In genomic region chr2:156007888-156008532, GRCm38 (mm10) we compare ENCODE assay signal across 8 mouse cellular contexts. TPM values are rescaled to one million over a fixed set of nuclear protein-coding genes. Genes with fewer than 3 reads are reported as not detected.
A peak's percentile ranks its signal among the peaks of the same experiment; 100 is the strongest.
DNase-seq lines count a peak whose midpoint lies in the region; ATAC-seq and TF ChIP-seq lines count a peak whose summit lies in the region.

TSS of gene 6430550D23Rik (minus strand) at chr2:156007977.
TSS of gene Ergic3 (plus strand) at chr2:156008045.

- peak; percentile 97 to 99 for DNase-seq in CD8-positive naive resting alpha-beta T cell, adult 2 months (ENCODE audit: low read depth in 2 of 2, low spot score in 2 of 2)
- DNase-seq in c-Kit-positive CD71-negative TER-119-negative erythroid progenitor cells, embryonic 14.5 days (ENCODE audit: low read depth), result peak; percentile 97
- peak; percentile 98 for DNase-seq in forebrain, embryonic 10.5 days (ENCODE audit: extremely low spot score, low spot score)
- DNase-seq in kidney, postnatal 25 days, result peak; percentile 98 to 99
- DNase-seq in liver, embryonic 14.5 days (ENCODE audit: low read depth in 3 of 3, low spot score in 3 of 3), result peak; percentile 97 to 98 (median 98)
- peak; percentile 98 for DNase-seq in neural tube, embryonic 11.5 days (ENCODE audit: low spot score)
- DNase-seq in stomach, postnatal 0 days (ENCODE audit: low spot score), result peak; percentile 100

- no peak for TF ChIP-seq CTCF in liver, embryonic 14.5 days (IDR thresholded peaks at IDR 0.05; ENCODE audit: low read depth)
- TF ChIP-seq CTCF in stomach, postnatal 0 days (IDR thresholded peaks at IDR 0.05; ENCODE audit: low read depth), result no peak

- H3K27me3 ChIP-seq in forebrain, embryonic 10.5 days (ENCODE audit: poor library complexity, severe bottlenecking), result no peaks in the 10 kb centered on the region
- no peaks in the 10 kb centered on the region for H3K27me3 ChIP-seq in heart, embryonic 15.5 days
- H3K27me3 ChIP-seq in liver, embryonic 14.5 days (ENCODE audit: control insufficient read depth, insufficient read depth, low read length), result no peaks in the 10 kb centered on the region
- H3K27me3 ChIP-seq in neural tube, embryonic 11.5 days (ENCODE audit: control insufficient read depth, insufficient read depth, low read length), result no peaks in the 10 kb centered on the region
- no peaks in the 10 kb centered on the region for H3K27me3 ChIP-seq in stomach, postnatal 0 days (ENCODE audit: control insufficient read depth, insufficient read depth, low read length)

- peaks cover 4% of the 10 kb centered on the region; the same call in 1 of the 2 replicates for H3K9me3 ChIP-seq in forebrain, embryonic 10.5 days
- H3K9me3 ChIP-seq in heart, embryonic 15.5 days (replicated peaks), result no peaks in the 10 kb centered on the region
- H3K9me3 ChIP-seq in liver, embryonic 14.5 days (ENCODE audit: control insufficient read depth, low read length), result peaks cover 2% of the 10 kb centered on the region; the same call in 1 of the 2 replicates
- no peaks in the 10 kb centered on the region for H3K9me3 ChIP-seq in neural tube, embryonic 11.5 days (ENCODE audit: control insufficient read depth, low read length)
- no peaks in the 10 kb centered on the region for H3K9me3 ChIP-seq in stomach, postnatal 0 days (ENCODE audit: control insufficient read depth, low read length)

- peaks cover 20% of the 10 kb centered on the region for H3K4me1 ChIP-seq in forebrain, embryonic 10.5 days
- peaks cover 7% of the 10 kb centered on the region for H3K4me1 ChIP-seq in heart, embryonic 15.5 days (replicated peaks)
- peaks cover 3 to 5% of the 10 kb centered on the region in 2 experiments; a peak in 2 of 4 replicates for H3K4me1 ChIP-seq in liver, embryonic 14.5 days (replicated peaks; ENCODE audit: control insufficient read depth in 2 of 2, insufficient read depth in 2 of 2, low read length in 1 of 2)
- peaks cover 4% of the 10 kb centered on the region; the same call in 1 of the 2 replicates for H3K4me1 ChIP-seq in neural tube, embryonic 11.5 days (ENCODE audit: control insufficient read depth, insufficient read depth, low read length)
- 0 out of 2 replicates have a peak, but pooled peaks cover 2% of the 10 kb centered on the region for H3K4me1 ChIP-seq in stomach, postnatal 0 days (replicated peaks; ENCODE audit: control insufficient read depth, insufficient read depth)

- ATAC-seq in heart, embryonic 15.5 days (replicated peaks; ENCODE audit: insufficient number of reproducible peaks, insufficient read depth, low FRiP score, low read depth), result peak; percentile 100
- peak; percentile 99 for ATAC-seq in liver, embryonic 14.5 days (ENCODE audit: insufficient read depth)
- ATAC-seq in neural tube, embryonic 11.5 days (ENCODE audit: insufficient read depth, low FRiP score, low TSS enrichment), result peak; percentile 98
- ATAC-seq in stomach, postnatal 0 days (ENCODE audit: low FRiP score, low TSS enrichment), result peak; percentile 99

- peaks cover 47% of the 10 kb centered on the region for H3K36me3 ChIP-seq in forebrain, embryonic 10.5 days (replicated peaks)
- peaks cover 32% of the 10 kb centered on the region for H3K36me3 ChIP-seq in heart, embryonic 15.5 days
- peaks cover 20% of the 10 kb centered on the region for H3K36me3 ChIP-seq in liver, embryonic 14.5 days (replicated peaks; ENCODE audit: control insufficient read depth, insufficient read depth, low read depth)
- H3K36me3 ChIP-seq in neural tube, embryonic 11.5 days (ENCODE audit: control insufficient read depth, insufficient read depth, low read length), result peaks cover 20% of the 10 kb centered on the region
- H3K36me3 ChIP-seq in stomach, postnatal 0 days (ENCODE audit: control insufficient read depth, insufficient read depth, low read length), result peaks cover 21% of the 10 kb centered on the region

- H3K4me3 ChIP-seq in forebrain, embryonic 10.5 days, result peak within 1 kb of the TSS; percentile 90
- peak within 1 kb of the TSS; percentile 82 for H3K4me3 ChIP-seq in heart, embryonic 15.5 days
- H3K4me3 ChIP-seq in liver, embryonic 14.5 days (ENCODE audit: insufficient read depth in 1 of 2, low read depth in 2 of 2, low read length in 2 of 2), result peak within 1 kb of the TSS; percentile 73 to 75
- H3K4me3 ChIP-seq in neural tube, embryonic 11.5 days (ENCODE audit: low read depth, low read length), result peak within 1 kb of the TSS; percentile 83
- H3K4me3 ChIP-seq in stomach, postnatal 0 days (ENCODE audit: low read depth, low read length), result peak within 1 kb of the TSS; percentile 86

- no peak for TF ChIP-seq EP300 in liver, embryonic 14.5 days (IDR thresholded peaks at IDR 0.05; ENCODE audit: low read depth)
- TF ChIP-seq EP300 in stomach, postnatal 0 days (optimal IDR thresholded peaks at IDR 0.05), result no peak

- peak within 1 kb of the TSS; percentile 90 for H3K27ac ChIP-seq in forebrain, embryonic 10.5 days
- peak within 1 kb of the TSS; percentile 75 for H3K27ac ChIP-seq in heart, embryonic 15.5 days
- H3K27ac ChIP-seq in liver, embryonic 14.5 days, result peak within 1 kb of the TSS; percentile 53
- H3K27ac ChIP-seq in neural tube, embryonic 11.5 days (ENCODE audit: low read depth, low read length), result peak within 1 kb of the TSS; percentile 73
- H3K27ac ChIP-seq in stomach, postnatal 0 days (replicated peaks), result peak within 1 kb of the TSS; percentile 71

- under 1% methylated on average over 45 of the region's 45 CpGs for WGBS in forebrain, embryonic 10.5 days
- WGBS in heart, embryonic 15.5 days, result under 1% methylated on average over 45 of the region's 45 CpGs
- whole genome bisulfite sequencing in liver, embryonic 14.5 days (ENCODE audit: insufficient replicate concordance), result under 1% methylated on average over 45 of the region's 45 CpGs
- WGBS in neural tube, embryonic 11.5 days, result under 1% methylated on average over 45 of the region's 45 CpGs
- 0% methylated on average over 45 of the region's 45 CpGs for WGBS in stomach, postnatal 0 days

- H3K9ac ChIP-seq in heart, embryonic 15.5 days, result peak within 1 kb of the TSS; percentile 75
- H3K9ac ChIP-seq in liver, embryonic 14.5 days (replicated peaks), result peak within 1 kb of the TSS; percentile 75
- peak within 1 kb of the TSS; percentile 77 for H3K9ac ChIP-seq in neural tube, embryonic 11.5 days (ENCODE audit: low read length)
- peak within 1 kb of the TSS; percentile 82 for H3K9ac ChIP-seq in stomach, postnatal 0 days (ENCODE audit: low read length)

- H3K4me2 ChIP-seq in heart, embryonic 15.5 days, result peak within 1 kb of the TSS; percentile 69
- peak within 1 kb of the TSS; percentile 79 for H3K4me2 ChIP-seq in liver, embryonic 14.5 days (ENCODE audit: low read depth)
- peak within 1 kb of the TSS; percentile 65 for H3K4me2 ChIP-seq in neural tube, embryonic 11.5 days (ENCODE audit: low read depth)
- H3K4me2 ChIP-seq in stomach, postnatal 0 days (replicated peaks; ENCODE audit: low read depth), result peak within 1 kb of the TSS; percentile 79

RNA-seq across cellular contexts. Expression of gene 6430550D23Rik, which starts in this region (rescaled TPM):
- 1.4 and 2.1 TPM in 2 replicates for polyA plus RNA-seq in forebrain, embryonic 10.5 days (2016; fragmentation: Nextera tagmentation; extraction: Ambion mirVana)
- polyA plus RNA-seq in heart, embryonic 15.5 days (2015; fragmentation: Nextera tagmentation; extraction: Ambion mirVana), result 0.63 and 1.2 TPM in 2 replicates
- 1.6 and 2.1 TPM in 2 replicates for polyA plus RNA-seq in liver, embryonic 14.5 days (2012; rRNA removed)
- polyA plus RNA-seq in liver, embryonic 14.5 days (2014; fragmentation: Nextera tagmentation; extraction: Ambion mirVana), result 0.41 and 1.9 TPM in 2 replicates
- 0.86 and 2.2 TPM in 2 replicates for polyA plus RNA-seq in neural tube, embryonic 11.5 days (2014; fragmentation: Nextera tagmentation; extraction: Ambion mirVana)
- 0.65 and 0.76 TPM in 2 replicates for polyA plus RNA-seq in stomach, postnatal 0 days (2015; fragmentation: Nextera tagmentation; extraction: Ambion mirVana)

RNA-seq across cellular contexts. Expression of gene Ergic3, which starts in this region (rescaled TPM):
- polyA plus RNA-seq in forebrain, embryonic 10.5 days (2016; fragmentation: Nextera tagmentation; extraction: Ambion mirVana), result 194 and 199 TPM in 2 replicates
- 126 and 184 TPM in 2 replicates for polyA plus RNA-seq in heart, embryonic 15.5 days (2015; fragmentation: Nextera tagmentation; extraction: Ambion mirVana)
- polyA plus RNA-seq in liver, embryonic 14.5 days (2012; rRNA removed), result 72.8 and 90.2 TPM in 2 replicates
- 95.7 and 98.0 TPM in 2 replicates for polyA plus RNA-seq in liver, embryonic 14.5 days (2014; fragmentation: Nextera tagmentation; extraction: Ambion mirVana)
- 224 and 226 TPM in 2 replicates for polyA plus RNA-seq in neural tube, embryonic 11.5 days (2014; fragmentation: Nextera tagmentation; extraction: Ambion mirVana)
- polyA plus RNA-seq in stomach, postnatal 0 days (2015; fragmentation: Nextera tagmentation; extraction: Ambion mirVana), result 138 and 144 TPM in 2 replicates

Comparison
In these comparisons a context has a peak if more than half of its experiments do, and no peak if none do; other contexts are left out.
1. Peak in every context shown above with its lines: DNase-seq, ATAC-seq, H3K4me3 ChIP-seq and H3K27ac ChIP-seq.